Mouse (Mus musculus) ES-E14 (cell line): ENCODE results near the gene Gfod2. TPM values are rescaled to one million over a fixed set of nuclear protein-coding genes. Genes with fewer than 3 reads are reported as not detected.

Experiments used
- DNase-seq: peaks from one replicate; pipeline ENCODE4 v3.0.0-alpha.2; 2013; ENCODE audit warnings: low read depth, low spot score
- H3K27ac ChIP-seq: 2 replicates; pipeline ENCODE4 v1.5.1; 2012; ENCODE audit warnings: low read depth, mild to moderate bottlenecking, low read length, moderate library complexity, mixed read lengths; ENCODE audit not compliant: poor library complexity, insufficient read depth, severe bottlenecking
- H3K36me3 ChIP-seq: 2 replicates; pipeline ENCODE4 v1.6.1; 2012; ENCODE audit warnings: mild to moderate bottlenecking, low read length, moderate library complexity, mixed read lengths; ENCODE audit not compliant: control insufficient read depth, poor library complexity, insufficient read depth, severe bottlenecking
- H3K4me1 ChIP-seq, 2 experiments: fragments of 150-350 bp in 1 of 2; sonication (generic) in 1 of 2; 2 replicates each; pipeline ENCODE4 v1.6.1; 2012; ENCODE audit warnings: low read length in 2 of 2, mild to moderate bottlenecking in 1 of 2, mixed read lengths in 1 of 2; ENCODE audit not compliant: control insufficient read depth in 2 of 2, insufficient read depth in 2 of 2, poor library complexity in 1 of 2
- H3K4me3 ChIP-seq, 2 experiments: fragments of 150-350 bp in 1 of 2; sonication (generic) in 1 of 2; 2 replicates each; pipeline ENCODE4 v1.5.1; 2012; ENCODE audit warnings: low read length in 2 of 2, low read depth in 1 of 2, mild to moderate bottlenecking in 1 of 2, mixed read lengths in 1 of 2; ENCODE audit not compliant: insufficient read depth in 1 of 2, poor library complexity in 1 of 2, severe bottlenecking in 1 of 2
- H3K9ac ChIP-seq: 2 replicates; pipeline ENCODE4 v1.6.1; 2012; ENCODE audit warnings: low read depth, mild to moderate bottlenecking, low read length, mixed read lengths; ENCODE audit not compliant: poor library complexity, insufficient read depth, severe bottlenecking
- H3K9me3 ChIP-seq: fragments of 150-350 bp; sonication (generic); 2 replicates; pipeline ENCODE4 v1.6.1; 2012; ENCODE audit warnings: low read depth, mild to moderate bottlenecking, low read length; ENCODE audit not compliant: control insufficient read depth, insufficient read depth
- CHD2 ChIP-seq: IDR thresholded peaks from 2 replicates; pipeline ENCODE4 v1.6.1; 2014; ENCODE audit warnings: mild to moderate bottlenecking, low read depth, low read length, inconsistent platforms
- HCFC1 ChIP-seq: IDR thresholded peaks from 2 replicates; pipeline ENCODE4 v1.6.1; 2012; ENCODE audit warnings: low read length, inconsistent platforms, borderline replicate concordance; ENCODE audit not compliant: insufficient read depth
- MAFK ChIP-seq: IDR thresholded peaks from 2 replicates; pipeline ENCODE4 v1.6.1; 2014; ENCODE audit warnings: mild to moderate bottlenecking, low read depth, low read length, inconsistent platforms; ENCODE audit not compliant: insufficient read depth
- ZC3H11A ChIP-seq: IDR thresholded peaks from 2 replicates; pipeline ENCODE4 v1.6.1; 2012; ENCODE audit warnings: low read depth, mild to moderate bottlenecking, inconsistent platforms, low read length, borderline replicate concordance
- ZNF384 ChIP-seq: IDR thresholded peaks from 2 replicates; pipeline ENCODE4 v1.6.1; 2012; ENCODE audit warnings: low read depth, low read length, inconsistent platforms
- in situ Hi-C, 2 experiments: fragments of 600-800 bp; cut with MboI; formaldehyde crosslinking; loops; one replicate each; pipeline ENCODE4 v1.15.1; 2025; ENCODE audit warnings: low sequenced_read_pairs in 2 of 2, inconsistent platforms in 1 of 2; ENCODE audit not compliant: unreplicated experiment in 2 of 2
- total RNA-seq: library from RNA; depleted of rRNA; stranded (reverse); fragments of 300-350 nt; gene quantifications from 2 replicates; pipeline ENCODE4 v1.2.3, GENCODE M21; 2012

The Gfod2 gene
- total RNA-seq, 1 experiment = 11.0 TPM

- DNase-seq = no peak
- Histone ChIP-seq H3K9me3 (no peaks in the 10 kb centered on the region), H3K36me3 (peaks cover 6% of the 10 kb centered on the region; the same call in 1 of the 2 replicates), H3K9ac (no peak overlapping the region), H3K27ac (no peak overlapping the region), H3K4me1 (peaks cover 0 to 8% of the 10 kb centered on the region in 2 experiments; a peak in 2 of 4 replicates), H3K4me3 (no peak overlapping the region)
- in situ Hi-C loops = no loop called here
- TF ChIP-seq ZC3H11A (no peak), HCFC1 (no peak), ZNF384 (no peak)
These were observed 26.3 kb downstream of the Gfod2 start for GRCm38 (mm10) chr8:105732186-105732585.

- DNase-seq = no peak
- no peaks in the 10 kb centered on the region for H3K9me3 ChIP-seq
- peaks cover 12% of the 10 kb centered on the region; the same call in 1 of the 2 replicates for H3K36me3 ChIP-seq
- H3K27ac ChIP-seq = no peak overlapping the region
- H3K4me3 ChIP-seq = no peak overlapping the region
- in situ Hi-C loops = no loop called here
- H3K9ac ChIP-seq = no peak overlapping the region
- no peak for TF ChIP-seq HCFC1
- TF ChIP-seq CHD2 = no peak
- TF ChIP-seq MAFK = no peak
- TF ChIP-seq ZC3H11A = no peak
- TF ChIP-seq ZNF384 = no peak
- peaks cover 0 to 14% of the 10 kb centered on the region in 2 experiments; a peak in 2 of 4 replicates for H3K4me1 ChIP-seq
These were observed 30.9 kb downstream of the Gfod2 start for GRCm38 (mm10) chr8:105727397-105728124.

GRCm38 (mm10) chr8:105725726-105726125 lies 32.7 kb downstream of the Gfod2 start:
- Histone ChIP-seq H3K4me1 (peaks cover 0 to 14% of the 10 kb centered on the region in 2 experiments; a peak in 2 of 4 replicates), H3K4me3 (no peak overlapping the region), H3K36me3 (peaks cover 12% of the 10 kb centered on the region; the same call in 1 of the 2 replicates), H3K9ac (no peak overlapping the region), H3K9me3 (no peaks in the 10 kb centered on the region), H3K27ac (no peak overlapping the region; the same call in 1 of the 2 replicates)
- TF ChIP-seq ZNF384 (no peak), CHD2 (no peak), ZC3H11A (no peak), MAFK (no peak), HCFC1 (no peak)
- no peak for DNase-seq
- in situ Hi-C loops = no loop called here

- in situ Hi-C loops = no loop called here
- Histone ChIP-seq H3K27ac (no peak overlapping the region), H3K9ac (no peak overlapping the region), H3K9me3 (no peaks in the 10 kb centered on the region), H3K36me3 (peaks cover 11% of the 10 kb centered on the region; the same call in 1 of the 2 replicates), H3K4me3 (no peak overlapping the region), H3K4me1 (peaks cover 0 to 13% of the 10 kb centered on the region in 2 experiments; a peak in 2 of 4 replicates)
- DNase-seq = no peak
- TF ChIP-seq ZC3H11A = no peak
- no peak for TF ChIP-seq CHD2
- TF ChIP-seq HCFC1 = no peak
- TF ChIP-seq MAFK = no peak
- TF ChIP-seq ZNF384 = no peak
These were observed 35.6 kb downstream of the Gfod2 start for GRCm38 (mm10) chr8:105722861-105723260.
